Mouse (Mus musculus) olfactory bulb, adult 2 months (tissue): Measurements from ENCODE around the gene March8.

Experiments
- CTCF ChIP-seq: fragments of 200-500 bp; IDR thresholded peaks from 2 replicates; pipeline ENCODE4 v1.5.1; 2012; ENCODE audit warnings: low read depth, mild to moderate bottlenecking, low read length, moderate library complexity; ENCODE audit not compliant: insufficient read depth
- POLR2A ChIP-seq: fragments of 200-500 bp; IDR thresholded peaks from 2 replicates; pipeline ENCODE4 v1.6.1; 2012; ENCODE audit warnings: mild to moderate bottlenecking, low read depth, low read length, moderate library complexity; ENCODE audit not compliant: insufficient read depth

GRCm38 (mm10) chr6:116420271-116420670, 82.4 kb downstream of the March8 start:
- TF ChIP-seq POLR2A: no peak
- TF ChIP-seq CTCF: no peak
